Mouse (Mus musculus) C2C12 (cell line): Measurements from ENCODE around the gene Ucma. TPM values are rescaled to one million over a fixed set of nuclear protein-coding genes. Genes with fewer than 3 reads are reported as not detected.

Experiments
- H3K27me3 ChIP-seq: one replicate; pipeline ENCODE4 v1.6.1; 2011; ENCODE audit not compliant: control insufficient read depth, insufficient read depth, insufficient read length
- H3K36me3 ChIP-seq: one replicate; pipeline ENCODE4 v1.6.1; 2011; ENCODE audit not compliant: control insufficient read depth, insufficient read depth
- H3K4me3 ChIP-seq: one replicate; pipeline ENCODE4 v1.5.1; 2011; ENCODE audit warnings: mild to moderate bottlenecking, control low read depth; ENCODE audit not compliant: poor library complexity, insufficient read depth, severe bottlenecking
- H3K79me2 ChIP-seq: one replicate; pipeline ENCODE4 v1.6.1; 2011; ENCODE audit not compliant: control insufficient read depth, insufficient read depth
- H3K79me3 ChIP-seq: one replicate; pipeline ENCODE4 v1.6.1; 2011; ENCODE audit warnings: low read depth, control low read depth
- H3ac ChIP-seq: one replicate; pipeline ENCODE3; 2011; ENCODE audit warnings: low read depth; ENCODE audit not compliant: control insufficient read depth, insufficient read length
- CEBPB ChIP-seq: IDR thresholded peaks from one replicate; pipeline ENCODE4 v1.6.1; 2011; ENCODE audit warnings: low read depth, mild to moderate bottlenecking, control low read depth, moderate library complexity
- CTCF ChIP-seq: IDR thresholded peaks from one replicate; pipeline ENCODE4 v1.5.1; 2011; ENCODE audit not compliant: control insufficient read depth, insufficient read depth, insufficient read length
- FOSL1 ChIP-seq: IDR thresholded peaks from one replicate; pipeline ENCODE4 v1.8.0; 2011; ENCODE audit warnings: mild to moderate bottlenecking, low read length; ENCODE audit not compliant: poor library complexity, insufficient read depth, severe bottlenecking
- MAX ChIP-seq: IDR thresholded peaks from one replicate; pipeline ENCODE4 v1.6.1; 2011; ENCODE audit warnings: mild to moderate bottlenecking, control low read depth
- MYOD1 ChIP-seq: IDR thresholded peaks from one replicate; pipeline ENCODE4 v1.6.1; 2011; ENCODE audit warnings: low read depth; ENCODE audit not compliant: control insufficient read depth, insufficient read length
- MYOG ChIP-seq: IDR thresholded peaks from one replicate; pipeline ENCODE4 v1.6.1; 2011; ENCODE audit not compliant: control insufficient read depth, insufficient read length; ENCODE audit errors: extremely low read depth
- USF1 ChIP-seq: IDR thresholded peaks from one replicate; pipeline ENCODE4 v1.6.1; 2011; ENCODE audit warnings: low read depth, mild to moderate bottlenecking, control low read depth, moderate library complexity
- polyA plus RNA-seq: library from polyadenylated mRNA; unstranded; fragments of >200 nt; fragmentation: generic; extraction: Trizol; gene quantifications from one replicate; pipeline ENCODE4 v1.2.1, GENCODE M21; 2012; ENCODE audit warnings: missing spikeins

The Ucma gene
- polyA plus RNA-seq, 1 experiment: 0.07 TPM

GRCm38 (mm10) chr2:4994436-4994835, 18.5 kb downstream of the Ucma start:
- Histone ChIP-seq H3K79me2 (no peaks in the 10 kb centered on the region), H3ac (no peak overlapping the region), H3K36me3 (peaks cover 88% of the 10 kb centered on the region), H3K4me3 (no peak overlapping the region), H3K79me3 (no peaks in the 10 kb centered on the region), H3K27me3 (no peaks in the 10 kb centered on the region)
- TF ChIP-seq USF1 (no peak), CTCF (no peak), MYOD1 (no peak), MYOG (no peak), MAX (no peak), FOSL1 (no peak), CEBPB (no peak)

- H3K79me2 ChIP-seq: no peaks in the 10 kb centered on the region
- no peaks in the 10 kb centered on the region for H3K79me3 ChIP-seq
- H3K27me3 ChIP-seq: no peaks in the 10 kb centered on the region
- TF ChIP-seq CTCF (no peak), FOSL1 (no peak), CEBPB (no peak), MYOG (no peak), USF1 (no peak), MAX (no peak), MYOD1 (no peak)
- no peak overlapping the region for H3K4me3 ChIP-seq
- peaks cover 92% of the 10 kb centered on the region for H3K36me3 ChIP-seq
- H3ac ChIP-seq: no peak overlapping the region
Observed at GRCm38 (mm10) chr2:4995646-4996045, 19.7 kb downstream of the Ucma start.

GRCm38 (mm10) chr2:4996421-4996824, 20.5 kb downstream of the Ucma start:
- TF ChIP-seq USF1: no peak
- TF ChIP-seq MYOG: no peak
- TF ChIP-seq FOSL1: no peak
- no peak for TF ChIP-seq CEBPB
- TF ChIP-seq MAX: no peak
- TF ChIP-seq MYOD1: no peak
- TF ChIP-seq CTCF: no peak
- H3K36me3 ChIP-seq: peaks cover 92% of the 10 kb centered on the region
- no peak overlapping the region for H3K4me3 ChIP-seq

GRCm38 (mm10) chr2:4998905-4999304, 23.0 kb downstream of the Ucma start:
- Histone ChIP-seq H3ac (no peak overlapping the region), H3K79me3 (no peaks in the 10 kb centered on the region), H3K36me3 (peaks cover 96% of the 10 kb centered on the region), H3K27me3 (no peaks in the 10 kb centered on the region), H3K79me2 (no peaks in the 10 kb centered on the region), H3K4me3 (no peak overlapping the region)
- TF ChIP-seq USF1: no peak
- no peak for TF ChIP-seq MYOD1
- TF ChIP-seq MAX: no peak
- no peak for TF ChIP-seq FOSL1
- no peak for TF ChIP-seq CTCF
- no peak for TF ChIP-seq MYOG
- TF ChIP-seq CEBPB: no peak

More at GRCm38 (mm10) chr2:4996421-4996824, 20.5 kb downstream of the Ucma start:
- Histone ChIP-seq H3K79me3 (no peaks in the 10 kb centered on the region), H3K79me2 (no peaks in the 10 kb centered on the region), H3K27me3 (no peaks in the 10 kb centered on the region), H3ac (no peak overlapping the region)

DNA sequence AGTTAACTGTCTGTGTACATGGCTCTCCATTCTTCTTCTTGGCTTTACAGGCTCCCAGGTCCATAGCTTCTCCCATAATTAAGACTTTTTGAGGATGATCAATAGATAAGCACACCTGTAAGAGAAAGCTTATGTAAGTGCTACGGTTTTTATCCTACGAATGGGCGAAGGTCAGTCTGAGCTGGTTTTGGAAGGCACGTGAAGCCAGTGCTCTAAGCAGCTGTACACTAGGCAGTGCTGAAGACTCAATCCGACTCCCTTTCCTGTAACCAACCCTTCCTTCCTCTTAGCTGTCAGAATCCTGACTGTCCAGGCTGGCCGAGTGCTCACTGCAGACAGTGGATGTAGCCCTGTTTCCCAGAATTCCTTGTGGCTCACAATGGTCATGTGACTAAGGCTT, 25.3 kb downstream of the Ucma start:
- H3ac ChIP-seq: no peak overlapping the region
- TF ChIP-seq CEBPB (no peak), MYOD1 (no peak), MYOG (no peak)
- no peak overlapping the region for H3K4me3 ChIP-seq
- no peaks in the 10 kb centered on the region for H3K27me3 ChIP-seq
- no peaks in the 10 kb centered on the region for H3K79me3 ChIP-seq
- peaks cover 91% of the 10 kb centered on the region for H3K36me3 ChIP-seq
- H3K79me2 ChIP-seq: no peaks in the 10 kb centered on the region

DNA sequence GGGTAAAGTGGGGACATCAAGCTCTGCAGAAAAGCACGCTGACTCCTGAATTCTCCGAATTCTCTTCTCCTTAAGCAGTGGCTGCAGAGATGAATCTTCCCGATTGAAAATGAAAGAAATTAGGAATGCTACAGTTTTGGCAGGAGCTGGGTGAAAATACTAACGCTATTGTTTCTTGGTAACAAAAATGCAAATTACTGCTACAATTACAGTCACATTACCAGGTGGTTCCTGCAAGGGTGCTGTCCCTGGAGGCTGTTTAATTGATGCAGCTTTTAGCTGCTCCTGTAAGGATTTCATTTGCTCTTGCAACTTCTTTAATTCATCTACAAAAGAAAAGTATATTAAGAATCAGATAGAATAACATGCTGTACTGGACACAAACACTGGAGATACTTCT, 31.2 kb downstream of the Ucma start:
- TF ChIP-seq USF1: no peak
- no peak for TF ChIP-seq MYOD1
- no peak for TF ChIP-seq CEBPB
- no peak for TF ChIP-seq MYOG
- TF ChIP-seq FOSL1: no peak
- no peak for TF ChIP-seq MAX
- TF ChIP-seq CTCF: no peak
- Histone ChIP-seq H3K79me2 (peaks cover 24% of the 10 kb centered on the region), H3K36me3 (peaks cover 74% of the 10 kb centered on the region), H3ac (no peak overlapping the region), H3K79me3 (peaks cover 12% of the 10 kb centered on the region), H3K27me3 (no peaks in the 10 kb centered on the region), H3K4me3 (no peak overlapping the region)
